Mouse (Mus musculus) ES-CJ7 (cell line): ENCODE measurements at regions not wholly inside any gene's neighbourhood (a gene's known extent, or its start where the extent isn't known, plus 50 kb on each side); places are given as distances from the start of the nearest gene placed in this dataset.

Source experiments
- DNase-seq: peaks from one replicate; pipeline ENCODE4 v3.0.0; 2011; ENCODE audit warnings: low read depth, low spot score

DNA sequence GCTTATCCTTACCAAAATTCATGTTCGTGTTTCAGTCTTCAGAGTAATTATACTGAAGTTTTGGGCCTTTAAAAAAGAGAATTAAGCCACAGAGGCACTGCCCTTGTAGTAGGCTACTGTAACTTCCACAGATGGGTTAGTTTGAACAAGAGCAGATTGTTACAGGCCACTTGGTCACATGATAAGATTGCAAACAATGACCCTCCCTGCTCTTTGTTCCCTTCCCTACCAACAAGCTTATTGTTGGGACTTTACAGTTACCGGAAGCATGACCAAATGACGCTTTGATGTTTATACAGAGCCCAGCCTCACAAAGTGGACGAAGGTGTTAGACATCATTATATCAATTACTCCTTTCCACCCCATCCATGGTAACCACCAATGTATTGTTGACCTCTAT lies 63.9 kb upstream of the Galnt18 start:
- no peak for DNase-seq

DNA sequence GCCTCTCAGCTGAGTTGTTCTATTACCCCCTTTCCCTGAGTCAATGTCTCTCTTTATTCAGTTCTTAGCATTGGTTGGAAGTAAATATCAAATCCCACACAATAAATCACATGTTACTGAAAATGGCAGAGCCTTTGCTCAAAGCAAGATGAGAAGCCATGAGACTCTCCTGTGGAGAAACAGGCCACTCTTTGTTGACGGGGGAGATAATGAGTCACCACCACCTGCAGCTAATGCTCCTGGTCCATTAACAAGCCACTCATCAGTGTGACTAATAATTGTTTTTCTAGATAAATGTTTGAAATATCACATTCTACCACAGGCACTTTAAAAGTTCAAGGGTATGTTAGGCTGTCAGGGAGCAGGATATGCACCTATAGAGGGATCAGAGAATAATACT lies 61.0 kb upstream of the Galnt18 start:
- no peak for DNase-seq

DNA sequence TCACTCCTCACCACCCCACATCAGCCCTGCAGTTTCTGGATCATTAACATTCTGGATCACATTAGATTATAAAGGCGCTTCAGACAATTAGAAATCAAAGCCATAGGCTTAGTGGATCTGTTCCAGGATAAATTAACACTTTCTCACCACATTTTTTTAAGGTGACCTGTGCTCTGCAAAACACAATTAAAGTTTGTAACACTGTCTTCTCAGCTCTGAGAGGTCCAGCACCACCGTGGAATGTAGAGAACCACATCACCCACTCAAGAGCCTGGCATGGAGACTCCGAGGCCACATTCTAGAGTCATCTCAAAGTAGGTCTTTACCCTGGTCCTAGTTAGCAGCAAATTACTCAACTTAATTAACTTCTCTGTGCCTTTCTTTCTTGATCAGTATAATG lies 58.4 kb upstream of the Galnt18 start:
- DNase-seq: no peak

DNA sequence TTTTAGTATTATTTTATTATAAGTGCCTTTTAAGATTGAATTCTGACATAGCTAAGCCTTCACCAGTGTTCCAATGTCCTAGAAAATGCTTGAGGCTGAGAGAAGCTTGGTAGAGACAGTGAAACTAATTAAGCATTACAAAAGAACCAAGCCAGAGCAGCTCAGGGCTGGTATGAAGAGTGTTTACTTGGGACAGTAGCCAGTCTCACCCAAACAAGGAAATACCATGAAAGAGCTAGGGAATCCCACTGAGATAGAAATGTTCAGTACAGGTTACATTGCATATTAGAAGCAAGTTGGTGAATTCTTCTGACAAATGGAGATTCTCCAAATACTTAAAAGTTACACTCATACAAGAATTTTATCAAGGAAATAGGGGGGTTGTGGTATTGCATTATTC lies 54.6 kb upstream of the Galnt18 start:
- peak; percentile 10 for DNase-seq

DNA sequence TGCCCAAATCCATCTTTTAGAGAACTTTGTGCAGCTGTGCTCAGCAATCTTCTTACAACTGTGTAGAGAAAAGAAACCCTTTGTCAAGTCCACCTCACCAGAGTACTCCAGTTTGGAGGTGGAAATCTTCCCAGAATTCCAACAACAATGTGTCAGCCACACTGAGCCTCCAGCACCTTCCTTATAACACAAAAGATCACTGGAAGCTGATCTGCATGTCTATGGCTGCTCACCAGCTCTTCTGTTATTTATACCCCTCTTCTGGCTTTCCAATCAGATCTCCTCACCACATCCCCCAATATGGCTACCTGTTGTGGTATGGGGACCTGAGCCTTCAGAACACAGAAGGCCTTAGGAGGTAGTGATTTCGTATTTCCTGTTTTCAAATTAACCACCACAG lies 50.2 kb upstream of the Galnt18 start:
- peak; percentile 55 for DNase-seq
